Mouse (Mus musculus): ENCODE results near the gene Rfesd.

GRCm38 (mm10) chr13:75975629-75976028 is 42.9 kb downstream of the Rfesd start:
- TF ChIP-seq EP300 (IDR thresholded peaks at IDR 0.05; ENCODE audit: low read depth) (no peak), CTCF (IDR thresholded peaks at IDR 0.05; ENCODE audit: low read depth) (no peak)
